In genomic region chr7:126704121-126704980, GRCm38 (mm10) we compare ENCODE assay signal across 9 mouse cellular contexts. TPM values are rescaled to one million over a fixed set of nuclear protein-coding genes. Genes with fewer than 3 reads are reported as not detected.
A peak's percentile ranks its signal among the peaks of the same experiment; 100 is the strongest.
DNase-seq lines count a peak whose midpoint lies in the region; ATAC-seq and TF ChIP-seq lines count a peak whose summit lies in the region.
"Had no signal": no experiment of that assay in that cellular context is flagged by ENCODE, and none has a peak within 500 bp of the region (broad histone marks: within the 10 kb centered on the region; RNA-seq: fewer than 3 reads in every experiment).

No protein-coding gene starts in this region.

- H3K79me2 ChIP-seq in heart, adult 2 months (replicated peaks; ENCODE audit: control insufficient read depth, insufficient read depth, low read length), result no peaks in the 10 kb centered on the region
- H3K79me2 ChIP-seq in liver, adult 2 months (ENCODE audit: control insufficient read depth, insufficient read depth, low read length), result no peaks in the 10 kb centered on the region

- no peaks in the 10 kb centered on the region for H3K36me3 ChIP-seq in heart, adult 2 months (ENCODE audit: control insufficient read depth, insufficient read depth, low read length)
- H3K36me3 ChIP-seq in kidney, embryonic 16.5 days (ENCODE audit: insufficient read depth, low read length), result no peaks in the 10 kb centered on the region
- H3K36me3 ChIP-seq in liver, adult 2 months (ENCODE audit: control insufficient read depth, insufficient read depth, low read length), result no peaks in the 10 kb centered on the region

- no peak for TF ChIP-seq CTCF in heart, adult 2 months (IDR thresholded peaks at IDR 0.05)
- TF ChIP-seq CTCF in liver, adult 2 months (IDR thresholded peaks at IDR 0.05; ENCODE audit: low read depth, low read length), result no peak

- peak overlapping the region; percentile 51 for H3K9ac ChIP-seq in heart, adult 2 months (ENCODE audit: low read depth, low read length)
- peak overlapping the region; percentile 62 for H3K9ac ChIP-seq in kidney, embryonic 16.5 days (replicated peaks; ENCODE audit: low read length)
- H3K9ac ChIP-seq in liver, adult 2 months (ENCODE audit: low read depth, low read length), result peak overlapping the region; percentile 47

- TF ChIP-seq EP300 in heart, adult 2 months (IDR thresholded peaks at IDR 0.05; ENCODE audit: insufficient read depth, low read depth, low read length), result no peak

- H3K27me3 ChIP-seq in heart, adult 2 months (ENCODE audit: control insufficient read depth, insufficient read depth, low read length), result peaks cover 3% of the 10 kb centered on the region
- peaks cover 19% of the 10 kb centered on the region for H3K27me3 ChIP-seq in kidney, embryonic 16.5 days (ENCODE audit: insufficient read depth, low read length)
- H3K27me3 ChIP-seq in liver, adult 2 months (ENCODE audit: control insufficient read depth, insufficient read depth, low read length), result peaks cover 8% of the 10 kb centered on the region; the same call in 1 of the 2 replicates

- peaks cover 4% of the 10 kb centered on the region; the same call in 1 of the 2 replicates for H3K9me3 ChIP-seq in kidney, embryonic 16.5 days (ENCODE audit: low read length)

- ATAC-seq in kidney, embryonic 16.5 days (ENCODE audit: low FRiP score, low TSS enrichment), result peak; percentile 64; the same call in 1 of the 2 replicates
- ATAC-seq: Patski had no signal

- peak overlapping the region; percentile 90 for H3K4me2 ChIP-seq in kidney, embryonic 16.5 days (replicated peaks; ENCODE audit: low read depth, low read length)

- WGBS in heart, adult 2 months, result 3% methylated on average over 39 of the region's 39 CpGs
- WGBS in kidney, embryonic 16.5 days, result 2% methylated on average over 39 of the region's 39 CpGs
- 5% methylated on average over 39 of the region's 39 CpGs for WGBS in liver, adult 2 months

- peak; percentile 52 for DNase-seq in kidney, adult 18-20 months
- no peak for DNase-seq in kidney, adult 8-10 months
- DNase-seq in embryo, embryonic 11.5 days (ENCODE audit: low read depth, low spot score), result peak; percentile 47
- DNase-seq in heart, adult 2 months, result peak; percentile 80 to 87
- DNase-seq in liver, adult 2 months (ENCODE audit: extremely low read depth, low read depth, low spot score), result no peak
- peak; percentile 54 to 73 for DNase-seq in monocyte, adult 2 months (ENCODE audit: low read depth in 1 of 2, low spot score in 2 of 2)
- peak; percentile 94 to 95 for DNase-seq in spleen, postnatal 36 days (ENCODE audit: low spot score in 2 of 2)

- intact Hi-C loops in heart, adult 2 months (cut with DNase I), result no loop called here

- TF ChIP-seq POLR2A in heart, adult 2 months (IDR thresholded peaks at IDR 0.05; ENCODE audit: insufficient read depth, low read depth, low read length), result peak; percentile 59; the same call in 1 of the 2 replicates
- 0 out of 2 replicates have a peak, but pooled peaks have one; percentile 7 for TF ChIP-seq POLR2A in liver, adult 2 months (IDR thresholded peaks at IDR 0.05; ENCODE audit: extremely low read depth, insufficient read depth, low read length)

- H3K4me1 ChIP-seq in heart, adult 2 months (ENCODE audit: control insufficient read depth, insufficient read depth, low read length), result peaks cover 5% of the 10 kb centered on the region; the same call in 1 of the 2 replicates
- peaks cover 13% of the 10 kb centered on the region for H3K4me1 ChIP-seq in kidney, embryonic 16.5 days (ENCODE audit: insufficient read depth, low read length)
- H3K4me1 ChIP-seq in liver, adult 2 months (ENCODE audit: control insufficient read depth, insufficient read depth, low read length), result no peaks in the 10 kb centered on the region

- peak overlapping the region; percentile 35; the same call in 1 of the 2 replicates for H3K4me3 ChIP-seq in heart, adult 2 months
- H3K4me3 ChIP-seq in kidney, embryonic 16.5 days (ENCODE audit: low read length), result peak overlapping the region; percentile 49
- H3K4me3 ChIP-seq in liver, adult 2 months (ENCODE audit: insufficient read depth, low read depth, low read length), result peak overlapping the region; percentile 61

- H3K27ac ChIP-seq in heart, adult 2 months, result peak overlapping the region; percentile 28; the same call in 1 of the 2 replicates
- H3K27ac ChIP-seq in kidney, embryonic 16.5 days (ENCODE audit: low read length), result no peak overlapping the region
- H3K27ac ChIP-seq in liver, adult 2 months (replicated peaks; ENCODE audit: insufficient read depth, low read depth, low read length), result peak overlapping the region; percentile 18; the same call in 1 of the 2 replicates

RNA-seq across cellular contexts. Expression of gene Coro1a, which starts 3.2 kb away (rescaled TPM):
- 10 to 100 TPM in 1 of 2 experiments, 1 to 10 TPM in 1; 9.8 to 12.1 TPM for total RNA-seq in heart, adult 2 months (2021)
- polyA plus RNA-seq in heart, adult 2 months (2012; rRNA removed), result 22.2 and 33.7 TPM in 2 replicates
- 17.5 and 19.7 TPM in 2 replicates for polyA plus RNA-seq in kidney, embryonic 16.5 days (2015; fragmentation: Nextera tagmentation; extraction: Ambion mirVana)
- total RNA-seq in liver, adult 2 months (2014; rRNA removed), result 7.7 and 9.0 TPM in 2 replicates
- polyA plus RNA-seq in liver, adult 2 months (2012; rRNA removed), result 10.6 and 22.7 TPM in 2 replicates

RNA-seq across cellular contexts. Expression of gene Slx1b, which starts 8.8 kb away (rescaled TPM):
- total RNA-seq in heart, adult 2 months (2021), result 1 to 10 TPM; 3.6 to 3.9 TPM
- 7.8 and 10.3 TPM in 2 replicates for polyA plus RNA-seq in heart, adult 2 months (2012; rRNA removed)
- polyA plus RNA-seq in kidney, embryonic 16.5 days (2015; fragmentation: Nextera tagmentation; extraction: Ambion mirVana), result 9.5 and 12.3 TPM in 2 replicates
- total RNA-seq in liver, adult 2 months (2014; rRNA removed), result 4.1 and 4.6 TPM in 2 replicates
- 11.3 and 15.4 TPM in 2 replicates for polyA plus RNA-seq in liver, adult 2 months (2012; rRNA removed)

RNA-seq across cellular contexts. Expression of gene Bola2, which starts 9.2 kb away (rescaled TPM):
- 10 to 100 TPM; 49.7 to 63.7 TPM for total RNA-seq in heart, adult 2 months (2021)
- polyA plus RNA-seq in heart, adult 2 months (2012; rRNA removed), result 25.9 and 29.1 TPM in 2 replicates
- 119 and 122 TPM in 2 replicates for polyA plus RNA-seq in kidney, embryonic 16.5 days (2015; fragmentation: Nextera tagmentation; extraction: Ambion mirVana)
- 15.6 and 20.5 TPM in 2 replicates for total RNA-seq in liver, adult 2 months (2014; rRNA removed)
- 35.6 and 37.7 TPM in 2 replicates for polyA plus RNA-seq in liver, adult 2 months (2012; rRNA removed)

RNA-seq across cellular contexts. Expression of gene Sult1a1, which starts 28.1 kb away (rescaled TPM):
- 10 to 100 TPM; 34.1 to 34.3 TPM for total RNA-seq in heart, adult 2 months (2021)
- 53.6 and 56.6 TPM in 2 replicates for polyA plus RNA-seq in heart, adult 2 months (2012; rRNA removed)
- 9.1 and 9.4 TPM in 2 replicates for polyA plus RNA-seq in kidney, embryonic 16.5 days (2015; fragmentation: Nextera tagmentation; extraction: Ambion mirVana)
- 661 and 727 TPM in 2 replicates for total RNA-seq in liver, adult 2 months (2014; rRNA removed)
- 566 and 586 TPM in 2 replicates for polyA plus RNA-seq in liver, adult 2 months (2012; rRNA removed)

RNA-seq across cellular contexts. Expression of gene Mapk3, which starts 55.0 kb away (rescaled TPM):
- total RNA-seq in heart, adult 2 months (2021), result 10 to 100 TPM; 45.9 to 53.1 TPM
- 111 and 120 TPM in 2 replicates for polyA plus RNA-seq in heart, adult 2 months (2012; rRNA removed)
- polyA plus RNA-seq in kidney, embryonic 16.5 days (2015; fragmentation: Nextera tagmentation; extraction: Ambion mirVana), result 77.9 and 79.5 TPM in 2 replicates
- 10.4 and 14.8 TPM in 2 replicates for total RNA-seq in liver, adult 2 months (2014; rRNA removed)
- polyA plus RNA-seq in liver, adult 2 months (2012; rRNA removed), result 68.7 and 70.7 TPM in 2 replicates

Comparison
In these comparisons a context has a peak if more than half of its experiments do, and no peak if none do; other contexts are left out.
1. DNase-seq: peak in kidney, adult 18-20 months (single experiment), embryo, embryonic 11.5 days (single experiment), heart, adult 2 months (2 of 2), monocyte, adult 2 months (2 of 2) and spleen, postnatal 36 days (2 of 2); none in kidney, adult 8-10 months (0 of 2) and liver, adult 2 months (single experiment).
2. Peak in every context shown above with its lines, with median percentiles within 50 percentile points of each other: H3K4me3 ChIP-seq and H3K9ac ChIP-seq.